Mouse (Mus musculus): ENCODE measurements around the gene Exosc5.

- TF ChIP-seq CTCF (IDR thresholded peaks at IDR 0.05; ENCODE audit: extremely low read depth, insufficient read length, insufficient replicate concordance, low read depth, low read length) (no peak), POLR2A (IDR thresholded peaks at IDR 0.05; ENCODE audit: low read depth, low read length) (no peak)
These were observed 38.9 kb upstream of the Exosc5 start for GRCm38 (mm10) chr7:25620101-25620500.
